Mouse (Mus musculus) myocyte (in vitro differentiated cells): ENCODE measurements around the gene Rnd2.

ENCODE experiments used
- CEBPB ChIP-seq: IDR thresholded peaks from 2 replicates; pipeline ENCODE4 v1.6.1; 2011; ENCODE audit warnings: mild to moderate bottlenecking, moderate library complexity; ENCODE audit not compliant: poor library complexity, insufficient read depth, severe bottlenecking
- E2F4 ChIP-seq: IDR thresholded peaks from one replicate; pipeline ENCODE4 v1.6.1; 2011; ENCODE audit warnings: mild to moderate bottlenecking, control low read depth, moderate library complexity; ENCODE audit not compliant: insufficient read depth
- MAX ChIP-seq: IDR thresholded peaks from one replicate; pipeline ENCODE4 v1.6.1; 2011; ENCODE audit warnings: low read depth, mild to moderate bottlenecking, control low read depth
- MYOD1 ChIP-seq, 3 experiments: IDR thresholded peaks; one replicate each; pipeline ENCODE4 v1.6.1; 2011; ENCODE audit warnings: control low read depth in 2 of 3, low read depth in 2 of 3, mild to moderate bottlenecking in 2 of 3, moderate library complexity in 1 of 3; ENCODE audit not compliant: insufficient read length in 2 of 3, control insufficient read depth in 1 of 3
- MYOG ChIP-seq, 3 experiments: IDR thresholded peaks; one replicate each; pipeline ENCODE4 v1.6.1; 2011; ENCODE audit warnings: control low read depth in 2 of 3, low read depth in 2 of 3, mild to moderate bottlenecking in 2 of 3; ENCODE audit not compliant: insufficient read length in 2 of 3, control insufficient read depth in 1 of 3, insufficient read depth in 1 of 3
- POLR2A ChIP-seq: IDR thresholded peaks from one replicate; pipeline ENCODE4 v1.6.1; 2011; ENCODE audit warnings: low read depth, mild to moderate bottlenecking, control low read depth, moderate library complexity; ENCODE audit not compliant: insufficient read length
- POLR2AphosphoS2 ChIP-seq: IDR thresholded peaks from one replicate; pipeline ENCODE4 v1.6.1; 2011; ENCODE audit warnings: low read depth, control low read depth; ENCODE audit not compliant: insufficient read length
- SRF ChIP-seq: IDR thresholded peaks from one replicate; pipeline ENCODE4 v1.6.1; 2011; ENCODE audit warnings: low read depth; ENCODE audit not compliant: control insufficient read depth, insufficient read length
- TCF12 ChIP-seq: IDR thresholded peaks from one replicate; pipeline ENCODE4 v1.6.1; 2011; ENCODE audit warnings: mild to moderate bottlenecking, control low read depth; ENCODE audit not compliant: poor library complexity, insufficient read depth, severe bottlenecking
- USF1 ChIP-seq: IDR thresholded peaks from one replicate; pipeline ENCODE4 v1.6.1; 2011; ENCODE audit warnings: low read depth, mild to moderate bottlenecking, control low read depth, moderate library complexity

GRCm38 (mm10) chr11:101483804-101484203 is 19.0 kb downstream of the Rnd2 start:
- TF ChIP-seq MYOG (IDR thresholded peaks at IDR 0.05; ENCODE audit: control insufficient read depth in 1 of 3, insufficient read depth in 1 of 3, insufficient read length in 2 of 3, low read depth in 2 of 3) (no peak), USF1 (no peak), MYOD1 (IDR thresholded peaks at IDR 0.05; ENCODE audit: control insufficient read depth in 1 of 3, insufficient read length in 2 of 3, low read depth in 2 of 3) (no peak), POLR2A (no peak), TCF12 (no peak), CEBPB (no peak), MAX (no peak), POLR2AphosphoS2 (no peak), SRF (no peak), E2F4 (no peak)
